In the genomic region with DNA sequence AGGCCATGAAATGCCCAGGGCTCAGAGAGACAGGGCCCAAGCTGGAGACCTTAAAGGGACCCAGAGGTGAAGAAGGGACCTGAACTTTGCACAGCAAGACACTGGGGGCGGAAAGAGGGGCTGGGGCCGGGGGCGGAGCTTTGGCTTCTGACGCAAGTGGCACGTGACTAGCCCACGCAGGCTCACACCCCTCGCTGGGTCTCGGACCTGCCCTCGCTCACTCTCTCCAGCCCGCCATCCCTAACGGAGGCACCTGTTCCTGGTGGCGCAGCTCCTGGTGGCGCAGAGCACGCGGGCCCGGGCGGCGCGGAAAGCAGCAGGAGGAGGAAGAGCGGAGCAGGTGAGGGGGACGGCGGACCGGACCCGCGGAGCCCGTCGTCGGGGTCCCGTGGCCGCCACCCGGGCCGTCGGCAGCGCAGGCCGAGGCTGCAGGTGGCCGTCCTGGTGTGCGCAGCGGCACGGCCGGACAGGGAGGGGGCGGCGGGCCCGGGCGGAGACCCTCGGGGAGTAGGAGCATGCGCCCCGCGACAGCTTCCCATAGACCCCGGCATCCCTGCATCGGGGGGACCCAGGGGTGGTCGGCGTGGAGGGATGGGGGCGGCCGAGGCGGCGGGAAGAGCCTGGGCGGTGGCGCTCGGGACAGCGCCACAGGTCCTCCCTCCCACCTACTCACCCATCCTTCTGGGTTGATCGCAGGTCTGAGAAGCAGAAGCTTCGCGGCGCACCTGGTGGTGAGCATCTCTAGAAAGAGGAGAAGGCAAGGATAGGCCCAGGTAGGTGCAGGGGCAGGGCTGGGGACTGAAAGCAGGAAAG, we compare ENCODE assay signal across 9 mouse cellular contexts. TPM values are rescaled to one million over a fixed set of nuclear protein-coding genes. Genes with fewer than 3 reads are reported as not detected.
DNase-seq lines count a peak whose midpoint lies in the region; ATAC-seq and TF ChIP-seq lines count a peak whose summit lies in the region.
"Not testable (repeated sequence)": the region's sequence is repeated elsewhere in the genome, so short reads cannot be mapped to it uniquely, and the experiment has no call there.
"Had no signal": no experiment of that assay in that cellular context is flagged by ENCODE, and none has a peak within 500 bp of the region (broad histone marks: within the 10 kb centered on the region; RNA-seq: fewer than 3 reads in every experiment).

A gene (plus strand): TSS at position 170 of the 813 bp plus-strand sequence.

- peaks cover 46% of the 10 kb centered on the region for H3K4me1 ChIP-seq in erythroblast, embryonic 14.5 days (ENCODE audit: control insufficient read depth)
- not testable (repeated sequence) for H3K4me1 ChIP-seq in heart, embryonic 13.5 days; intestine, embryonic 15.5 days (replicated peaks); midbrain, embryonic 13.5 days (replicated peaks); testis, adult 2 months (ENCODE audit: control insufficient read depth, insufficient read depth, low read length)
- peaks cover 20 to 22% of the 10 kb centered on the region in 2 experiments for H3K4me1 ChIP-seq in liver, embryonic 14.5 days (replicated peaks; ENCODE audit: control insufficient read depth in 2 of 2, insufficient read depth in 2 of 2, low read length in 1 of 2)

- H3K4me3 ChIP-seq in erythroblast, embryonic 14.5 days (replicated peaks), result peak within 1 kb of the TSS; percentile 78
- peak within 1 kb of the TSS; percentile 54 for H3K4me3 ChIP-seq in heart, embryonic 13.5 days
- peak within 1 kb of the TSS; percentile 37 for H3K4me3 ChIP-seq in intestine, embryonic 15.5 days (replicated peaks)
- peak within 1 kb of the TSS; percentile 30 for H3K4me3 ChIP-seq in left cerebral cortex, adult 2 months
- peak within 1 kb of the TSS; percentile 63 to 95 for H3K4me3 ChIP-seq in liver, embryonic 14.5 days (ENCODE audit: insufficient read depth in 1 of 2, low read depth in 2 of 2, low read length in 2 of 2)
- H3K4me3 ChIP-seq in midbrain, embryonic 13.5 days (replicated peaks), result peak within 1 kb of the TSS; percentile 44
- H3K4me3 ChIP-seq in testis, adult 2 months (ENCODE audit: control insufficient read depth, low read depth, low read length), result peak within 1 kb of the TSS; percentile 58

- TF ChIP-seq CTCF in brain, embryonic 14.5 days (IDR thresholded peaks at IDR 0.05; ENCODE audit: borderline replicate concordance, extremely low read depth, insufficient read depth, insufficient read length); left cerebral cortex, adult 2 months (IDR thresholded peaks at IDR 0.05); liver, embryonic 14.5 days (IDR thresholded peaks at IDR 0.05; ENCODE audit: low read depth); testis, adult 2 months (IDR thresholded peaks at IDR 0.05; ENCODE audit: control insufficient read depth, insufficient read depth, insufficient replicate concordance, low read depth, low read length): not testable (repeated sequence)

- H3K36me3 ChIP-seq in erythroblast, embryonic 14.5 days (ENCODE audit: control insufficient read depth), result peaks cover 18% of the 10 kb centered on the region
- not testable (repeated sequence) for H3K36me3 ChIP-seq in heart, embryonic 13.5 days; intestine, embryonic 15.5 days; liver, embryonic 14.5 days (replicated peaks; ENCODE audit: control insufficient read depth, insufficient read depth, low read depth); midbrain, embryonic 13.5 days; testis, adult 2 months (ENCODE audit: control insufficient read depth, insufficient read depth, low read length)

- peak within 1 kb of the TSS; percentile 80 for H3K9ac ChIP-seq in heart, embryonic 13.5 days
- not testable (repeated sequence) for H3K9ac ChIP-seq in intestine, embryonic 15.5 days
- H3K9ac ChIP-seq in liver, embryonic 14.5 days (replicated peaks), result peak within 1 kb of the TSS; percentile 69
- peak within 1 kb of the TSS; percentile 41; the same call in 1 of the 2 replicates for H3K9ac ChIP-seq in midbrain, embryonic 13.5 days (replicated peaks)

- 11% methylated on average over 5 of the region's 64 CpGs for WGBS in heart, embryonic 13.5 days
- WGBS in intestine, embryonic 15.5 days, result 32% methylated on average over 21 of the region's 64 CpGs
- 8% methylated on average over 15 of the region's 64 CpGs for WGBS in liver, embryonic 14.5 days (ENCODE audit: insufficient replicate concordance)
- WGBS in midbrain, embryonic 13.5 days, result 20% methylated on average over 16 of the region's 64 CpGs

- not testable (repeated sequence) for TF ChIP-seq EP300 in liver, embryonic 14.5 days (IDR thresholded peaks at IDR 0.05; ENCODE audit: low read depth)

- not testable (repeated sequence) for DNase-seq in brain, embryonic 14.5 days (ENCODE audit: low read depth); liver, embryonic 14.5 days (ENCODE audit: low read depth in 3 of 3, low spot score in 3 of 3)
- DNase-seq in left cerebral cortex, adult 2 months (ENCODE audit: extremely low spot score in 1 of 2, low spot score in 2 of 2), result peak in 1 of 2 experiments; percentile 7

- H3K9me3 ChIP-seq in erythroblast, embryonic 14.5 days (ENCODE audit: control insufficient read depth, low read length); heart, embryonic 13.5 days; intestine, embryonic 15.5 days; liver, embryonic 14.5 days (ENCODE audit: control insufficient read depth, low read length); midbrain, embryonic 13.5 days: not testable (repeated sequence)

- intact Hi-C loops in left cerebral cortex, adult 2 months (cut with DNase I), result not testable (repeated sequence)

- H3K27ac ChIP-seq in heart, embryonic 13.5 days (replicated peaks); intestine, embryonic 15.5 days; left cerebral cortex, adult 2 months; midbrain, embryonic 13.5 days; testis, adult 2 months (ENCODE audit: control insufficient read depth, insufficient read depth, low read depth, low read length): not testable (repeated sequence)
- H3K27ac ChIP-seq in liver, embryonic 14.5 days, result peak within 1 kb of the TSS; percentile 52

- H3K4me2 ChIP-seq in heart, embryonic 13.5 days, result peak within 1 kb of the TSS; percentile 66
- H3K4me2 ChIP-seq in intestine, embryonic 15.5 days (replicated peaks), result peak within 1 kb of the TSS; percentile 46
- H3K4me2 ChIP-seq in liver, embryonic 14.5 days (ENCODE audit: low read depth), result peak within 1 kb of the TSS; percentile 60
- H3K4me2 ChIP-seq in midbrain, embryonic 13.5 days (replicated peaks), result peak within 1 kb of the TSS; percentile 55

- not testable (repeated sequence) for H3K27me3 ChIP-seq in erythroblast, embryonic 14.5 days (ENCODE audit: control insufficient read depth); heart, embryonic 13.5 days (replicated peaks); intestine, embryonic 15.5 days (replicated peaks); liver, embryonic 14.5 days (ENCODE audit: control insufficient read depth, insufficient read depth, low read length); midbrain, embryonic 13.5 days; testis, adult 2 months (ENCODE audit: control insufficient read depth, insufficient read depth, low read length)

- not testable (repeated sequence) for TF ChIP-seq POLR2A in brain, embryonic 14.5 days (IDR thresholded peaks at IDR 0.05; ENCODE audit: borderline replicate concordance, extremely low read depth, insufficient read depth, insufficient read length, poor library complexity, severe bottlenecking); testis, adult 2 months (IDR thresholded peaks at IDR 0.05; ENCODE audit: control insufficient read depth, low read depth, low read length)

- ATAC-seq in heart, embryonic 13.5 days (ENCODE audit: extremely low read depth, insufficient number of reproducible peaks, low FRiP score, low TSS enrichment), result peak; percentile 75
- ATAC-seq in intestine, embryonic 15.5 days, result peak; percentile 95
- ATAC-seq in liver, embryonic 14.5 days (ENCODE audit: insufficient read depth), result peak; percentile 62
- ATAC-seq in midbrain, embryonic 13.5 days, result peak; percentile 95

RNA-seq across cellular contexts. Expression of the gene that starts here (rescaled TPM):
- polyA plus RNA-seq in brain, embryonic 14.5 days (2012; rRNA removed), result 64.7 and 73.7 TPM in 2 replicates
- polyA plus RNA-seq in erythroblast, embryonic 14.5 days (2012), result 4.2 and 7.0 TPM in 2 replicates
- polyA plus RNA-seq in heart, embryonic 13.5 days (2015; fragmentation: Nextera tagmentation; extraction: Ambion mirVana), result 195 and 204 TPM in 2 replicates
- polyA plus RNA-seq in intestine, embryonic 15.5 days (2015; fragmentation: Nextera tagmentation; extraction: Ambion mirVana), result 230 and 263 TPM in 2 replicates
- 10 to 100 TPM; 16.8 to 17.3 TPM for total RNA-seq in left cerebral cortex, adult 2 months (2021)
- 73.5 and 131 TPM in 2 replicates for polyA plus RNA-seq in liver, embryonic 14.5 days (2012; rRNA removed)
- 154 and 162 TPM in 2 replicates for polyA plus RNA-seq in liver, embryonic 14.5 days (2014; fragmentation: Nextera tagmentation; extraction: Ambion mirVana)
- polyA plus RNA-seq in midbrain, embryonic 13.5 days (2015; fragmentation: Nextera tagmentation; extraction: Ambion mirVana), result 108 and 121 TPM in 2 replicates
- 13.1 and 17.0 TPM in 2 replicates for polyA plus RNA-seq in testis, adult 2 months (2012; rRNA removed)
- total RNA-seq: gastrocnemius, adult 8-10 months had no signal
